Mouse (Mus musculus) v-Abl transformed pro-B cells (cell line): ENCODE results near the gene Bnip2.

Experiments
- in situ Hi-C, 2 experiments: fragments of 400-800 bp; cut with MboI; formaldehyde crosslinking; loops; one replicate each; pipeline ENCODE4 v1.15.1; 2025; ENCODE audit not compliant: unreplicated experiment in 2 of 2

Bnip2 gene

DNA sequence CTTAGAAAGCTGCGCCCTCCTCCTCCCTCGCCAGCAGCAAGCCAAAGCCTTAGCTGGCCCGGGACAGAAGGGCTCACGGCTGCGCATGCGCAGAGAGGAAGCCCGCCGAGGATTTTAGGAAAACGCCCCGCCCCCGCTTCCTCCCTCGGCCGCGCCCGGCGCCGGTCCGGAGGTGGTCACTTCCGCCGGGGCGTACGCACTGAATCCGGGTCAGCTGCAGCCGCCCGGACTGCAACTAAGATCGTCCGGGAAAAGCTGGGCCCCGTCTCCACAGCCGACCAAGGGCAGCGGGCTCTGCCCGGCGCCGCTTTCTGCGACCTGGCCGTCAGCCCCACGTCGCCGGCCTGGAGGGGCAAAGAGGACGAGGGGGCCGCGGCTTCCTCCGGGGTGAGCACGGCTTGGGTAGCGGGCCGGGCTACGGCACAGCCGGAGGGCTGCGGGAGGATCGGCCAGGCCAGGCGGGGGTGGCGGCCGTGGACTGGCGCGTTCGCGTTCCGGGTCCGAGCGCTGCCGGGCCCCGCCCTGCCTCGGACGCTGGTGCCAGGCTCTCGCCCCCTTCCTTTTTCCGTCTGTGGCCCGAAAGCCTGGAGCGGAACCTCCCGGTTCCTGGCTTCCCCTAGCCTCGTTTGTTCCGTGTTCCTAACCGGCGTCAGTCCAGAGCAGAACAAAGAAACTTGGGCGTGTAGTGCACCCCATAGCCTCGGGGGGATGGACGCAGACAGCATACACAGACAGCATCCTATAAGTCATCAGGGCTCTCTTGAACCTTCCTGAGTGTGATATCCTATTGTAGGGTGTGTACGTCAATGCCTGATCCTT, at the start of gene Bnip2:
TSS of gene Bnip2 (plus strand) at position 164 of the 819 bp plus-strand sequence.
- in situ Hi-C loops = loop anchor here (5.0 to 25.0 kb wide), 5 partner anchors 37 to 627 kb away; no protein-coding TSS in a partner anchor

DNA sequence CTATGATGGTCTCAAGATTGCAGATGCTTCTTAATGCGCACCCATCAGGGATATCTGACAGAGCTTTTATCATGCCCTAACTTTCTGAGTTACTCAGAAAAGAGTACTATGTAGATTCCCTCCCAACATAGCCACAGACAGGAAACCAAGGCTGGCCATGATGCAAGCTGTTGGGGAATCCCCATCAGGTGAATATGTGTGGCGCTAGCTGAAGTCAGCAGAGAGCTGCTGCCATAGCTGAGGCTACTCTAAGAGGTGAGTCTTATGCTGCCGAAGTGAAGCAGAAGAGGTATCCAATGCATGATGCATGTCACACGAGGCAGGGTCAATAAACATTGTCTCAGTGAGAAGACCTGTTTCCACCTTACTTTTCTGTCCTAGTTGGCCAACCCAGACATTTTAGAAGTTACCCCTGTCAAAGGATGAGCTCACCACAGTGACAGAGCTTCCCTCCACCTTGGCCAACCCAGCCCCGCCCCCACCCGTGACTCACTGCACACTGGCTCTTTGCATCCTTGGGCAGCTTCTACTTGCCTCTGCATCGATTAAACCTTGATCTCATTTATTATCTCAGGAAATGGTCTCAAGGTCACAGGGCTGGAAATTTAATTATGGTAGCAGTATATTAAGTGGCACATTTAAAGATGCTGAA, 48.3 kb upstream of the Bnip2 start:
- in situ Hi-C loops = no loop called here

DNA sequence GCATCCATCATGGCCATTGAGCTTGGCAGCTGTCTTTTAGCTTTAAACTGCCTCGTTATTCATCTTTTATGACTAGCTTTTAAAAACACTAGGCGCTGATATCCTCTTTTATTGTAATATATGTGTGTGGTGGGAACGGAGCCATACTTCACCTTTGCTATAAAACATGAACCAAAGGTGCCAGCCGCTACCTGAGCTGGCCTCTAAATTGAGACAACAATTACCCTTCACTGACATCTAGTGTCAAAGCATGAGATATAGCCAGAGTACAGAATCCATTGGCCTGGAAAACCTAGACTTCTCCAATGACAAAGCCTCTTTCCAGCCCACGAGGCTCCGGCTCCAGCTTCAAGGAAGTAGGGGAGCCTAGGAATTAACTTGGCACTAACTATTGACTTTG, 47.7 kb upstream of the Bnip2 start:
- in situ Hi-C loops = no loop called here

DNA sequence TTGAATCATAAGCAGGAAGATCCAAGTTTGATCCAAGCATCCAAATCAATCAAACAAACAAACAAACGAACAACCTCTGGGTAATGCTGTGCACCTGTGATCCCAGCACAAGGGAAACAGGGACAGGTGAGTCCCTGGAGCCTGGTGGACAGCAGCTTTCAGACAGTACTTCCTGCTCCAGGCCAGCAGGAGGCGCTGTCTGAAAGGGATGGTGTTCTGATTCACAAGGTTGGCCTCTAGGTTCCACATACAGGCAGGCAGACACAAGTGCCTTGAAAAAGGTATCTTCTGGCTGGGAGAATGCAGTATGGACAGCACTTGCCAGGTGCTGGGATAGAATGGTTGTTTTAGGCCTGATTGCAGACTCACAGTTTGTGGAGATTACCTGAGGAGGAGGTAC, 40.3 kb upstream of the Bnip2 start:
- in situ Hi-C loops = no loop called here

DNA sequence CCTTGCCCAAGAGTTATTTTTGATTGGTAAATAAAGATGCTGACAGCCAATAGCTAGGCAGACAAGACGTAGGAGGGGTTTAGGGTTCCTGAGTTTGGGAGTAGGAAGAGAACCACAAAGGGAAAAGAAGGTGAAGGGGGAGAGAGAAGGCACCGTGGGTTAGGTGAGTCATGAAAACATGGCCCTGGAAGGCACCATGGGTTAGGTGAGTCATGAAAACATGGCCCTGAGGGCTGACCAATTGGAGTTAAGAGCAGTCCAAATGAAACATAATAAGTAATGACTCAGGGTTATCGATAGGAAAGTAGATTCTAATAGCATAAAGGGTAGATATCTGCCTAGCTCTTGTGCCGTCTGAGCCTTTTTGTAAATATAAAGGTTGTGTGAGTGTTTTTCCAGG, 39.6 kb upstream of the Bnip2 start:
- in situ Hi-C loops = loop anchor here in 1 of 2 experiments (5.0 kb wide), 1 partner anchor 38 kb away; the partner anchor contains the start of gene Bnip2

DNA sequence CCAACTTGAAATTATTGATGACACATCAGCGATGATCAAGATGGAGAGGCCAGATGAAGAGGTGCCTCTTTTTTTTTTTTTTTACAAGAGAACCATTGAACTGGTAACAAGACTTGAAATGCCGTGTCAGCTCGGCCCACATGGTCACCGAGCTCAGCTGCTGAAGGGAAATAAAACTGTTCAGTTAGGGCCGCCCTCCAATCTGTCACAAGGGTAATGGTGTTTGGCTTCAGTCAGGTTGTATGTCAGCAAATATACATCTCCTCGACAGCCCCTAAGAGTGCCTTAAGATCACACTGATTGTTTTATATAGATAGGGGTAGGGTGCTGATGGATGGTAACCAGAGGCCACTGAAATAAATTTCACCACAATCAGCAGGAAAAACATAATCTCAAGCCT, 28.3 kb upstream of the Bnip2 start:
- in situ Hi-C loops = no loop called here

DNA sequence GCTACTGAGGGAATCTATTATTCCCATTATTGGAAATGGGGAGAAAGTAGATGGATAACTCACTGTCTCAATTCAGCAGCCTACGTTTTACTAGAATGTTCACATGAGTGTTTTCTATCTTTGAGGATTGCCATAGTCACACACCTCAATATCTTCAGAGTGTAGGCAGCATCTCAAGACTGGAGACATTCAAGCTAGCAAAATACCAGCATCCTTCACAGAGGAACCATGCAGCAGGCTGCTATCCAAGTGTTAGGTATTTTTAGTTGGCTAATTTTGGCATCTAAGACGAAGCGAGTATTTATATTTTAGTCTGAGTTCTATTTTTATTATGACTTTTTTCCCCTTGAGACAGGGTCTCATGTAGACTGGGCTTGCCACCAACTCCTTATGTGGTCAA, 24.9 kb upstream of the Bnip2 start:
- in situ Hi-C loops = no loop called here

DNA sequence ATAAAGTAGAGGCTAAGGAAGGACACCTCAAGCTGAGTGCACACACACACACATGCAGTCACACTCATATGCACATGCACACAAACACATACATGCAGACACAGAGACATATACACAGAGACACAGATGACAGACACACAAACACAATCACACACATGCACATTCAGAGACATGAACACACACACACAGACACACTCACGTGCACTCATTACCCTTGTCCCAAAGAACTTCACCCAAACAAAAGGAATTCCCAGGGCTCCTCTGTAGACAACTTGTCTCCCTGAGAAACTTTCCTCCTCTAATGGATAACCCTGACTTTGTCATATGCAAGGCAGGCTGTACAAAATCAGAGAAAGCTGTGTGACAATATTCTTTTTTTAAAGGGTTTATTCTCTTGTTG, 3.7 kb upstream of the Bnip2 start:
- in situ Hi-C loops = loop anchor here (5.0 to 25.0 kb wide), 5 partner anchors 33 to 623 kb away; no protein-coding TSS in a partner anchor

DNA sequence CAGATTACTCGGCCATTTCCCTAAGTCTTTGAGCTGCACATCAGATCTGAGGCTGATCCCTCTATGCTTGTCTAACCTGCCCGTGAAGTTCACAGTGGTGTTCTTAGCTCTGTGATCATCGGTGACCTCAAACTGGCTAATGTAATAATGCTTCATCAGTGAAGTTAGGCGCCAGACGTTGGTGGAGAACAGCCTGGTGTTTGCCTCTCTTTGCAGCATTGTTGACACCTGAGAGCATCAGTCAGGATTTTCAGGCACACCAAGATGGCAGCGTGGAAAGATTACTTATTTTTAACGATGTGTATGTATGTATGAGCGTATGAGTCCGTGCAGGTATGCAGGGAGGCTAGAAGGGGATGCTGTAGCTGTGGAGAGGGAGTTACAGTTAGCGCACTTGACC, 3.2 kb upstream of the Bnip2 start:
- in situ Hi-C loops = loop anchor here (5.0 to 25.0 kb wide), 5 partner anchors 34 to 624 kb away; no protein-coding TSS in a partner anchor

DNA sequence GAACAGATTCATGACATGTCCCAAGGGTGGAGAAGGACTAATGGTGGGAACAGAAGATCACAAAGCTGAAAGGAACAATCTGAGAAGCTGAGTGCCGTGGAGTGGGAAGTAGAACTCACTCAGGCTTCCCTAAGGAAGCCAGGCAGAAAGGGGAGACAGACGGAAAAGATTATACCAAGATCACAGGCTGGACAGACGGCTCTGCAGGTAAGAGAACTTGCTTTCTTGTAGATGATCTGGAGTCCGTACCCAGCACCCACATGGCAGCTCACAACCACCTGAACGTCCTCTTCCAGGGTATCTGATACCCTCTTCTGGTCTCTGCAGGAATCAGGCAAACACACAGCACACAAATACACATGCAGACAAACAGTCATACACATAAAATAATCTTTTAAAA, 2.7 kb upstream of the Bnip2 start:
- in situ Hi-C loops = loop anchor here (5.0 to 25.0 kb wide), 5 partner anchors 34 to 624 kb away; no protein-coding TSS in a partner anchor

DNA sequence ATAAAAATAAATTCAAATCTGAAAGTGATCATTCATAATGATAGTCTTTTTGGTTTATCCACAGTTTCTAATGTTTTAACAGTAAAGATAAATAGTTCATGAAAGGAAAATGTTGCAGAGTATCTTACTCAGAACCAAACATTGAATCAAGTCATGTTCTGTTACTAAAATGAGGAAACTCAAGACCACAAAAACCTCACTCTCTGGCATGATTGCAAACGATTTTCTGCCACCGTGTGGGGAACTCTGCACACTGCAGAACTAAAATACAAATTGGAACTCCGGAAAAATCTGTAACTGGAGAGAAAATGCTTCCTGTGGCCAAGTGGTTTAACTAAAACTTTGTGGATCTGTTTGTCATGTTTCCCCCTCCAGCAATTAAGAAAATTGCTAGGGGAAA, 1.7 kb upstream of the Bnip2 start:
- in situ Hi-C loops = loop anchor here (5.0 to 25.0 kb wide), 5 partner anchors 35 to 625 kb away; no protein-coding TSS in a partner anchor

DNA sequence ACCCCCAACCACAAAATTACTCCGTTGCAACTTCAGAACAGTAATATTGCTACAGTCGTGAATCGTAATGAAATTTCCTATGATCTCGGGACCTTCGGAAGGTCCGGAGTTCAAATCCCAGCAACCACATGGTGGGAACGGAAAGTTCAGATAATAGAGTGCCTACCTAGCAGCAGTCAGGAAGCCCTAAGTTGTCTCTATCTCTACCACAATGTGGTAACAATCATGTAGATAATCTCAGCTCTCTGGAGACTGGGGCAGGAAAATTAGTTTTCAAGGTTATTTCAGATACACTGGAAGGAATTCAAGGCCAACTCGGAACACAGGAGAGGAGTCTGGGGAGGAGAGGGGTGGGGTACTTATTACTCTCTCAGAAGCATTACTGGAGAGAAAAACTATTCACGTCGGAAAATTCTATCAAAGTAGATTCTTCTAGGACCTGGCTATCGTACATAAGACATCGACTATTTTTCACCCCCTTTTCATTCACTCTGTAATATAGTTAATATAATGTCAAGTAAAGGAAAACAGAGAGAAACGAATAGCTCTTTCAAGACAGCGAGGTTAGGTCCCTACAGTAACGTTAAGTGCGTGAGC, 462 bp upstream of the Bnip2 start:
- in situ Hi-C loops = loop anchor here (5.0 to 25.0 kb wide), 5 partner anchors 37 to 627 kb away; no protein-coding TSS in a partner anchor

DNA sequence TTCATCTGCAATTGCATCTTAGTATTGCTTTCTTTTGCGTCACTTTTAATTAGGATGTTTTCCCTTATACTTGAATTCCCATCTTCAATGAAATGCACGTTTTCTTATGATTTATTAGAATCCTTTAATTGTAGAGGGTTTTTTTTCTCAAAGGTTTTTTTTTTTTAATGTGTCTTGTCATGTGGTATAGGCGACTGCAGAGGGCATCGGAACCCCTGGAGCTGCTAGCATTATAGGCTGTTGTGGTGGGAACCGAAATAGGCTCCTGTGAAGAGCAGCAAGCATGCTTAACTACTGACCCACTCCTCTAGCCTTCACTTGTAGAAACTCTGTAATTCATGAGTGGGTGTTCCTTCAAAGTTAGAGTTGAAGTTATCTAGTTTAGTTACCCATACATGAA, 1.1 kb downstream of the Bnip2 start:
- in situ Hi-C loops = loop anchor here in 1 of 2 experiments (25.0 kb wide), 1 partner anchor 628 kb away; no protein-coding TSS in a partner anchor

DNA sequence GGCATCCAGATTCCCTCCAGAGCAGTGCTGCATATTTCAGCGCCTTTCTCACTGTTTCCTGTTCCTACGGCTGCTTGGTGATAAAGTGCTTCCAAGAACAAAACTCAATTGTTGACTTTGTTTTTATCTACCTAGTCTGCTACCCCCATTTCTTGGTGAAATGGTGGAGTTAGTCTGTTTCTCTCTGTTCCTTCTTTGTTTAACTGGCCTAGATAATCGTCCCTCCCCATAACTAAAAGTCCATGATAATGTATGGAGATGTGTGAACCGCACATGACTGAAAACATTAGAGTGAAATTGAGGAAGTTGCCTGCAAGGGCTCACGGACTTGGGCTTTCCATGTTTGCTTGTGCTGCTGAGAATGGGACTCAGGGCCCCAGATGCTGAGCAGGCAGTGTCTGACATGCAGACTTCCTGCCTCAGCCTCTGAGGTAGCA, 3.6 kb downstream of the Bnip2 start:
- in situ Hi-C loops = loop anchor here in 1 of 2 experiments (25.0 kb wide), 1 partner anchor 631 kb away; no protein-coding TSS in a partner anchor

DNA sequence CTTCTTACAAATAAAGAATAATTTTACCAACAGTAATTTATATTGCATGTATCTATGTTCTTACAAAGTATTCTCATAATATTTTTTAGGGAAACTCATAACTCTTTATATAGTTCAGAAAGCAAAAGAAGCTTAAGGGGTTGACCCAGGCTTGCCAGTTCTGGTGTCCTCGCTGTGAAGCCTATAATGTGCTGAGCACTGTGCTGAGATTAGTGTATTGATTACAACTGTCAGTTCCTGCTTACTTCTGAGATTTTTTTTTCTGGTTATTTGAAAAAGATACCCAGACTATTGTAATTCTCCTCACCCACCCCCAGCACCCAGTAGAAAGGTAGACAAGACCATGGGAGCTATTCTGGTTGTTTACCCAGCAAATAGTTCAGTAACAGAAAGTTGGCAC, 4.2 kb downstream of the Bnip2 start:
- in situ Hi-C loops = loop anchor here in 1 of 2 experiments (25.0 kb wide), 1 partner anchor 631 kb away; no protein-coding TSS in a partner anchor

DNA sequence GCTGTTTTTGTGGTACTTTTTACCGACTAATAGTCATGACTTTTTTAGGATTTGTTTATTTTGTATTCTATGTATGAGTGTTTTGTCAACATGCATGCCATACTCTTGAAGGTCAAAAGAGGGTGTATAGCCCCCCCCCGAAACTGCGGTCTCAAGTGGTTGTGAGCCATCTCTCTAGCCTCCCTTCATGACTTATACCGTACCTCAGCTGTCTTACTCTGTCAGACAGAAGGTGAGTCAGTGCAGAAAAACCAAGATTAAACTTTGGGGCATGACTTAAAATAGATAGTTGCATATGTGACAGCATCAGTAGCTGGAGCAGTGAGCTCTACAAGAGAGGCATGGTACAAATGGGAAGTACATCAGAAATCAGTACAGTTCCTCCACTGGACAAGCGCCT, 5.3 kb downstream of the Bnip2 start:
- in situ Hi-C loops = loop anchor here in 1 of 2 experiments (25.0 kb wide), 1 partner anchor 632 kb away; no protein-coding TSS in a partner anchor

DNA sequence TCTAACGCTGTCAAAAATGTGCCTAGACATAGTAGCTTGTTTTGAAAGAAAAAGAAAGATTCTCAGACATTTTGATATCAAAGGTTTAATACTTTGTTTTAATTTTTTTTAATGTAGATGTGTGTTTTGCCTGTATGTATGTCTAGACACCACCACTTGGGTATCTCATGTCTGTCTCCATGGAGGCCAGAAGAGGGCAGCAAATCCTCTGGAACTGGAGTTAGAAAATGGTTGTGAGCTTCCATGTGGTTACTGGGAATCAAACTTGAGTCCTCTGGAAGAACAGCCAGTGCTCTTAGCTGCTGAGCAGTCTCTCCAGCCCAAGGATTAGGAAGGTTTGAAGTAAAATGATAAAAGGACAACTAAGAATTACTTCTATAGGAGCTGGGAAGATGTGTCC, 10.1 kb downstream of the Bnip2 start:
- in situ Hi-C loops = loop anchor here in 1 of 2 experiments (25.0 kb wide), 1 partner anchor 637 kb away; no protein-coding TSS in a partner anchor

DNA sequence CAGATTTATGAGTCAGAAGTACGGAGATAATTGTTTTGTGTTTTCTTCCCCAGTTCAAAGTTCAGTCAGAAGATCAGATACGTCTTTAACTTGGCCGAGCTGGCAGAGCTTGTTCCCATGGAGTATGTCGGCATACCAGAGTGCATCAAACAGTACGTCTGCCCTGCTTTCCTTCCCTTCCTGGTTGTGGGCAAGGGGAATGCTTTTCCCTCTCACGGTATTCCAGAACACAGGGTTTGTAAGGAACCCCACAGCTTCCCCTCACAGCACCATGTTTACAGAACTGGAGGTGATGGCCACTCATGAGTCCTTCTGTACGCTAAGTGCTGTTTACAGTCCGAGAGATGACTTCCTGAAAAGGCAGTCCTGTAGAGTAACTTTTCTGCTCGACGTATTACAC, 14.2 kb downstream of the Bnip2 start:
- in situ Hi-C loops = loop anchor here in 1 of 2 experiments (25.0 kb wide), 1 partner anchor 584 kb away; no protein-coding TSS in a partner anchor

DNA sequence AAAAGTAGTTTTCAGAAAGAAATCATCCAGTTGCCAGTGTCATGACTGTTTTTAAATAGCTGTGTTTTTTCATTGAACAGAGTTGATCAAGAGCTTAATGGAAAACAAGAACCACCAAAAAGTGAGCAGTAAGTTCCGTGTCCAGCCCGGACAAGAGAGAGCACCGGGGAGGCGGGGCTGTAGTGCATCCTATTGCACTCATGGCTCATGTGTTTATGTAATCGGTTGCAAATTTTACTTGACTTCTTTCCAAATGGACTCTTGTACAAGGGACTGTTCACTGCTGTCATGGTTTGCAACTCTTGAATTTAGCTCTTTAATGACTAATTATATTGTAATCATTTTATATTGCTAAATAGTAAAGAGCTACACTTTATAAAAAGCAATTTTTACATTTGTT, 17.7 kb downstream of the Bnip2 start:
- in situ Hi-C loops = loop anchor here in 1 of 2 experiments (25.0 kb wide), 1 partner anchor 580 kb away; no protein-coding TSS in a partner anchor

DNA sequence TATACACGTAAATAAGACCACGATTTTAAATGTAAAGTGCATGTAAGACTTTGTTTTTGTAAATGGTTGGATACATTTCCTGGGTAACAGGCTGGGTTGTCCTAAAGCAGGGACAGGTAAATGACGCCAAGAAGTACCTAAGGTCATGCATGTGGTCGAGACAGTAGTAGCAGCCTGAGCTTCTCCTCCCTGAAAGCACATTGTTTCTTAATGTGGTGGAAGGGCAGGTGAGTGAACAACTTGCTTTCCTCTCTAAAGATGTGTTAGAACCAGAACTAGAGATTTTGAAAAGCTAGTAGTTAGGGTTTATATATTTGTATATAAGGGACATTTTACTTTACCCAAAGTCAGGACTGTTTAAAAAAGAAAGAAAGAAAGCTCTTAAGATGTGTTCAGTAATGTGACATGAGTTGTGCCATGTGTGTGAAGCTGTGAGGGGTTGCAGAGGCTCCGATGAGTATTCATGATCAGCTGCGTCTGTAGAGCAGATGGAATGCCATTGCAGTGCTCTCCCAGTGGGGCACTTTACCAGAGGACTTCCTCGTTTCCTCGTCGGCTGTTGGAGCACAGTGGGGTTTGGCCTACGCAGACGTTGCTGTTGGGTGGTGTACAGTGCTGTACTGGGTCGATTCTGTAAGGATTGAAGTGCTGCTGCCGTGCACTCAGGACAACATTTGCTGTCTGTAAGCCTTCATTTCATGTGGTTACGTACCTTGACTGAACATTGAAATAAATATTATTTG, 18.4 kb downstream of the Bnip2 start:
- in situ Hi-C loops = loop anchor here in 1 of 2 experiments (25.0 kb wide), 1 partner anchor 580 kb away; no protein-coding TSS in a partner anchor
